Mouse (Mus musculus): ENCODE measurements around the gene Nrm. TPM values are rescaled to one million over a fixed set of nuclear protein-coding genes. Genes with fewer than 3 reads are reported as not detected.

The Nrm gene
- total and polyA plus RNA-seq, 3 experiments: 11.1 to 49.9 TPM; not detected in 1

- H3K36me3 ChIP-seq (ENCODE audit: control insufficient read depth in 1 of 2, insufficient read depth in 2 of 2, low read length in 2 of 2): peaks cover 1 to 21% of the 10 kb centered on the region in 2 experiments; a peak in 3 of 4 replicates
- peaks cover 4 to 24% of the 10 kb centered on the region in 2 experiments; a peak in 3 of 4 replicates for H3K4me1 ChIP-seq (ENCODE audit: control insufficient read depth in 1 of 2, insufficient read depth in 2 of 2, low read length in 2 of 2)
These were observed 42.9 kb downstream of the Nrm start for GRCm38 (mm10) chr17:35903992-35904355.

GRCm38 (mm10) chr17:35905587-35905986 lies 44.5 kb downstream of the Nrm start:
- H3K27ac ChIP-seq (ENCODE audit: control insufficient read depth, low read depth, low read length): no peak overlapping the region
- H3K9ac ChIP-seq (ENCODE audit: control insufficient read depth, low read depth, low read length, poor library complexity, severe bottlenecking): no peak overlapping the region
- H3K79me2 ChIP-seq (ENCODE audit: control insufficient read depth, insufficient read depth, low read length, poor library complexity): peaks cover 2% of the 10 kb centered on the region; the same call in 1 of the 2 replicates
- DNase-seq (ENCODE audit: low read depth, low spot score): no peak
- peaks cover 1 to 15% of the 10 kb centered on the region in 2 experiments; a peak in 3 of 4 replicates for H3K36me3 ChIP-seq (ENCODE audit: control insufficient read depth in 1 of 2, insufficient read depth in 2 of 2, low read length in 2 of 2)
- no peak for TF ChIP-seq GABPA (IDR thresholded peaks at IDR 0.05; ENCODE audit: low read depth, low read length)
- peak; percentile 61 for TF ChIP-seq ZNF384 (IDR thresholded peaks at IDR 0.05; ENCODE audit: low read depth, low read length)
- TF ChIP-seq MAFK (IDR thresholded peaks at IDR 0.05; ENCODE audit: borderline replicate concordance, low read depth, low read length): peak; percentile 69; the same call in 1 of the 2 replicates
- H3K9me3 ChIP-seq (replicated peaks; ENCODE audit: insufficient read depth, low read length): no peaks in the 10 kb centered on the region
- H3K4me1 ChIP-seq (ENCODE audit: control insufficient read depth in 1 of 2, insufficient read depth in 2 of 2, low read length in 2 of 2): peaks cover 2 to 25% of the 10 kb centered on the region in 2 experiments; a peak in 3 of 4 replicates
- no peak overlapping the region for H3K4me3 ChIP-seq (ENCODE audit: control insufficient read depth in 1 of 2, insufficient read depth in 1 of 2, low read depth in 2 of 2, low read length in 2 of 2)
- H3K27me3 ChIP-seq (ENCODE audit: control insufficient read depth in 1 of 2, insufficient read depth in 2 of 2, low read length in 2 of 2): no peaks in the 10 kb centered on the region

More at GRCm38 (mm10) chr17:35903992-35904355, 42.9 kb downstream of the Nrm start:
- TF ChIP-seq ZC3H11A (IDR thresholded peaks at IDR 0.05; ENCODE audit: low read depth, low read length): no peak
- no peak for TF ChIP-seq SIN3A (IDR thresholded peaks at IDR 0.05; ENCODE audit: low read length)
- no peak for TF ChIP-seq SMC3 (IDR thresholded peaks at IDR 0.05; ENCODE audit: low read depth, low read length)
- TF ChIP-seq POLR2A (IDR thresholded peaks at IDR 0.05; ENCODE audit: control insufficient read depth in 1 of 2, insufficient read depth in 1 of 2, low read depth in 1 of 2, low read length in 2 of 2, poor library complexity in 1 of 2): no peak
- H3K79me2 ChIP-seq (ENCODE audit: control insufficient read depth, insufficient read depth, low read length, poor library complexity): no peaks in the 10 kb centered on the region
- no peak overlapping the region for H3K9ac ChIP-seq (ENCODE audit: control insufficient read depth, low read depth, low read length, poor library complexity, severe bottlenecking)
- H3K27me3 ChIP-seq (ENCODE audit: control insufficient read depth in 1 of 2, insufficient read depth in 2 of 2, low read length in 2 of 2): no peaks in the 10 kb centered on the region
- no peak overlapping the region for H3K27ac ChIP-seq (ENCODE audit: control insufficient read depth, low read depth, low read length)
- no peak overlapping the region for H3K4me3 ChIP-seq (ENCODE audit: control insufficient read depth in 1 of 2, insufficient read depth in 1 of 2, low read depth in 2 of 2, low read length in 2 of 2)
- DNase-seq (ENCODE audit: low read depth, low spot score): peak; percentile 11
- no peaks in the 10 kb centered on the region for H3K9me3 ChIP-seq (replicated peaks; ENCODE audit: insufficient read depth, low read length)

DNA sequence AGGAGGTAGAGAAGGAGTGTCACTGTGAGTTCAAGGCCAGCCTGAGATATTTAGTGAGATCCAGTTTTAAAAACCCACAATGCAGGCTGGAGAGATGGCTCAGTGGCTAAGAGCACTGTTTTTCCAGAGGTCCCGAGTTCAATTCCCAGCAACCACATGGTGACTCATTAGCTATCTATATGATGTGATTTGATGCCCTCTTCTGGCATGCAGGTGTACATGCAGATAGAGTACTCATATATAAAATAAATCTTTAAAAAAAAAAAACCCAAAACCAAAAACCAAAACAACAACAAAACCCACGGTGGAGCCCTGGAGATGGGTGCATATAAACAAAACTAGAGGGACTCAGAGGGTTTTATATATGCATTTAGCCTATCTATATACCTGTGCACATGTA lies 46.5 kb downstream of the Nrm start:
- DNase-seq (ENCODE audit: low read depth, low spot score): peak; percentile 48
- H3K27me3 ChIP-seq (ENCODE audit: control insufficient read depth in 1 of 2, insufficient read depth in 2 of 2, low read length in 2 of 2): no peaks in the 10 kb centered on the region
- H3K4me3 ChIP-seq (ENCODE audit: control insufficient read depth in 1 of 2, insufficient read depth in 1 of 2, low read depth in 2 of 2, low read length in 2 of 2): no peak overlapping the region
- H3K79me2 ChIP-seq (ENCODE audit: control insufficient read depth, insufficient read depth, low read length, poor library complexity): peaks cover 6% of the 10 kb centered on the region
- H3K9ac ChIP-seq (ENCODE audit: control insufficient read depth, low read depth, low read length, poor library complexity, severe bottlenecking): no peak overlapping the region
- H3K36me3 ChIP-seq (ENCODE audit: control insufficient read depth in 1 of 2, insufficient read depth in 2 of 2, low read length in 2 of 2): peaks cover 1 to 9% of the 10 kb centered on the region in 2 experiments
- no peak overlapping the region for H3K27ac ChIP-seq (ENCODE audit: control insufficient read depth, low read depth, low read length)
- TF ChIP-seq ZNF384 (IDR thresholded peaks at IDR 0.05; ENCODE audit: low read depth, low read length) (peak; percentile 83), GATA1 (IDR thresholded peaks at IDR 0.05; ENCODE audit: low read depth, low read length) (no peak), EP300 (IDR thresholded peaks at IDR 0.05; ENCODE audit: low read depth in 1 of 2, low read length in 2 of 2) (no peak), ZMIZ1 (IDR thresholded peaks at IDR 0.05; ENCODE audit: low read depth, low read length) (no peak), SMC3 (IDR thresholded peaks at IDR 0.05; ENCODE audit: low read depth, low read length) (peak; percentile 64), TBP (IDR thresholded peaks at IDR 0.05; ENCODE audit: low read depth, low read length) (no peak), JUND (IDR thresholded peaks at IDR 0.05; ENCODE audit: low read depth, low read length) (no peak), MAZ (IDR thresholded peaks at IDR 0.05; ENCODE audit: low read depth, low read length) (no peak), ZC3H11A (IDR thresholded peaks at IDR 0.05; ENCODE audit: low read depth, low read length) (peak; percentile 68), MYC (IDR thresholded peaks at IDR 0.05; ENCODE audit: low read depth, low read length) (peak; percentile 75), KAT2A (conservative IDR thresholded peaks at IDR 0.05; ENCODE audit: low read depth, low read length) (no peak), USF2 (IDR thresholded peaks at IDR 0.05; ENCODE audit: borderline replicate concordance in 1 of 2, insufficient read depth in 1 of 2, low read depth in 1 of 2, low read length in 2 of 2) (no peak), MXI1 (IDR thresholded peaks at IDR 0.05; ENCODE audit: low read depth, low read length) (peak; percentile 50), TAL1 (IDR thresholded peaks at IDR 0.05; ENCODE audit: low read length) (no peak), RAD21 (IDR thresholded peaks at IDR 0.05; ENCODE audit: low read depth, low read length) (peak; percentile 63), CTCF (IDR thresholded peaks at IDR 0.05 in 2 of 3, conservative IDR thresholded peaks at IDR 0.05 in 1 of 3; ENCODE audit: control insufficient read depth in 1 of 3, insufficient read depth in 1 of 3, low read depth in 2 of 3, low read length in 3 of 3, poor library complexity in 1 of 3, severe bottlenecking in 1 of 3) (peak; percentile 21 to 56 (median 24); a peak in 3 of 6 replicates), TCF12 (IDR thresholded peaks at IDR 0.05; ENCODE audit: low read depth, low read length) (no peak), POLR2A (IDR thresholded peaks at IDR 0.05; ENCODE audit: control insufficient read depth in 1 of 2, insufficient read depth in 1 of 2, low read depth in 1 of 2, low read length in 2 of 2, poor library complexity in 1 of 2) (no peak), POLR2AphosphoS2 (IDR thresholded peaks at IDR 0.05; ENCODE audit: low read length) (no peak), E2F4 (IDR thresholded peaks at IDR 0.05; ENCODE audit: borderline replicate concordance, low read depth, low read length) (no peak)
- H3K9me3 ChIP-seq (replicated peaks; ENCODE audit: insufficient read depth, low read length): no peaks in the 10 kb centered on the region
- peaks cover 0 to 11% of the 10 kb centered on the region in 2 experiments; a peak in 2 of 4 replicates for H3K4me1 ChIP-seq (ENCODE audit: control insufficient read depth in 1 of 2, insufficient read depth in 2 of 2, low read length in 2 of 2)

Data from MEL (cell line).